Mouse (Mus musculus) adrenal gland, adult 8-10 months (tissue): ENCODE measurements at regions not wholly inside any gene's neighbourhood (a gene's known extent, or its start where the extent isn't known, plus 50 kb on each side); places are given as distances from the start of the nearest gene placed in this dataset.

Source experiments
- DNase-seq: peaks from one replicate; pipeline ENCODE4 v3.0.0; 2022

DNA sequence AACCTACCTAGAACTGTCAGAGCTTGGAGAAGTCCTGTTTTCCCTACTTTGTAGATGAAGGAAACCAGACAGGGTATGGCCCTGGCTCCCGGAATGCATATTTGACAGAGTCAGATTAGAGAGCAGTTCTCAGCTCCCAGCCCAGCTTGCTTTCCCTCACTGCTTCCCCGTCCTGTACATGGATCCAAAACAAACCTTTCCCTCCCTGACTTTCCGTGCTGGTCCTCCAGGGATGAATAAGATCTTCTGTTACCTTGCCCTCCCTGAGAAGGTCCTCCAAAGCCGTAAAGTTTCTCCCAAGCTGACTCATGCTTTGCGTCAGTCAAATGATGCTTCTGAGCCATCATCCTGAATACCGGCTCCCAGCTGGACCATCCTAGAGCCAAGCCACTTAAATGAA lies 160.2 kb upstream of the Jmjd1c start:
- no peak for DNase-seq

DNA sequence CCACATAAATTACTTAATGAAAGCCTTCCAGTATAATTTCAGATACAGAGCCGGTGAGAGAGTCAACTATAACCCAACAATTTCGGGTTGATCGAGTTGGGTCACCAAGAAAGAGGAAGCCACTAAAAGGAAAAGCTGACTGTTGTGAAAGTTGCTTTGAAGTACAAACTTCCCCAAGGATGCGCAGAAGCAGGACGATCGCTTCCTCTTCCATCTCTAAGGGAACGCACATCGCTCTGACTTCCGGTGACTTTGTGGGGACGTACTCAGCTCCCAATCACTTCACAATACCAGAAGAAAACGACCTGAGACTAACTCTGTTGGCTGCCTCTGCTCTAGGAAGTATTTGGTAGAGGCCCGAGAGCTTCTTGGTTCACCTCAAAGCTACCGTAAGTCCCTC lies 158.8 kb upstream of the Jmjd1c start:
- DNase-seq, result no peak

- DNase-seq, result no peak
Measured at GRCm38 (mm10) chr10:66940368-66940767, 155.6 kb upstream of the Jmjd1c start.

DNA sequence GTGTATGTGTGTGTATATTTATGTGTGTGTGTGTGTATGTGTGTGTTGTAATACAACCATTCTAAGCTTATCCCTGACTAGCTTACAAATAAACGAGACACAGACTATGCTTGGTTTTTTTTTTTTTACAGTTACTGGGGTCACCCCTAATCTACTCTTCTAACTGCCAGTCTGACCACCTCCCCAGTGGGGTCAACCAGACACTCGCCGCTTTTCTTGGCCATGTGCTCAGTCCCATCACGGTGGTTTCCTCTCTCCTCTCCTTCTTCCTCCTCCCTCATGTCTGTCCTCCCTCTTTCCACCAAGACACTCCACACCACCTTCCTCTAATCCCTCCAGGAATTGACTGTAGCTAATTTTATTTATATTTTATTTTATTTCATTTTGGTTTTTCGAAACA lies 155.0 kb upstream of the Jmjd1c start:
- DNase-seq, result no peak

GRCm38 (mm10) chr10:66941974-66942373 lies 154.0 kb upstream of the Jmjd1c start:
- no peak for DNase-seq

DNA sequence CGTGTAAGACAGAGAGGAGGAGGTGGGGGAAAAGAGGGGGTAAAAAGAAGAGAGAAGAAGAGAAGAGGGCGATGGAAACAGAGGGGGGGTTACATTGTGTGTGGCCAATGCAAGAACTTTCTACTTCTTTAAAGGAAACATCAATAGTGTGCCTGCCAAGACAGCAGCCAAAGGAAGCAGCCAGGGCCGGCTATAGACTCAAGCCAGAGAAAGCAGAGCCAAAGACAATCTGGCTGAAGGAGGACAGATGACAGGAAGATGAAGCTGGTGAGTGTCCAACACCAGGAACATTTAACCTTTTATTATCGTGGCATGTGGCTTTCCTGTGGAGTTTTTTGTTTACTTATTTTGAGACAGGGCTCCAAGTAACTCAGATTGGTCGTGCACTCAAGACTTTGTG lies 152.1 kb upstream of the Jmjd1c start:
- no peak for DNase-seq

GRCm38 (mm10) chr10:66946161-66946560 lies 149.8 kb upstream of the Jmjd1c start:
- no peak for DNase-seq

GRCm38 (mm10) chr10:66948329-66948728 lies 147.6 kb upstream of the Jmjd1c start:
- DNase-seq, result no peak

GRCm38 (mm10) chr10:66950441-66950840 lies 145.5 kb upstream of the Jmjd1c start:
- no peak for DNase-seq

- no peak for DNase-seq
Measured at GRCm38 (mm10) chr10:66951231-66951822, 144.6 kb upstream of the Jmjd1c start.

DNA sequence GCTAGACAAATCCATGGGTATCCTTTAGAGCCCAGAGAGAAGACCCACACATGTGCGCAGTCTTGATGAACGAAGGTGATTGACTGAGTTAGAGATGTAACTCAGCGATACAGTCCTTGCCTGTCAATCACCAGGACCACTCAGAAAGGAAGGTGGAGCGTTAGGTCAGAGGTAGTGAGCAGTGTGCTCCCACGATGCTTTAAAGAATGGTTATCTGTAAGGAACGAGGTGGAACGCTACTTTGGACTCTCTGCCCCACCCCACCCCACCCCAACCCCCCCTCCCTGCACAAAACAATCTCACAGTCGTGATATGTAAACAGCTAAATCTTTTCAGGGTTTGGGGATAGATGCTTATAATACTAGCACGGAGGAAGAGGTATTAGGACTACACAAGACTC lies 144.0 kb upstream of the Jmjd1c start:
- DNase-seq, result no peak

DNA sequence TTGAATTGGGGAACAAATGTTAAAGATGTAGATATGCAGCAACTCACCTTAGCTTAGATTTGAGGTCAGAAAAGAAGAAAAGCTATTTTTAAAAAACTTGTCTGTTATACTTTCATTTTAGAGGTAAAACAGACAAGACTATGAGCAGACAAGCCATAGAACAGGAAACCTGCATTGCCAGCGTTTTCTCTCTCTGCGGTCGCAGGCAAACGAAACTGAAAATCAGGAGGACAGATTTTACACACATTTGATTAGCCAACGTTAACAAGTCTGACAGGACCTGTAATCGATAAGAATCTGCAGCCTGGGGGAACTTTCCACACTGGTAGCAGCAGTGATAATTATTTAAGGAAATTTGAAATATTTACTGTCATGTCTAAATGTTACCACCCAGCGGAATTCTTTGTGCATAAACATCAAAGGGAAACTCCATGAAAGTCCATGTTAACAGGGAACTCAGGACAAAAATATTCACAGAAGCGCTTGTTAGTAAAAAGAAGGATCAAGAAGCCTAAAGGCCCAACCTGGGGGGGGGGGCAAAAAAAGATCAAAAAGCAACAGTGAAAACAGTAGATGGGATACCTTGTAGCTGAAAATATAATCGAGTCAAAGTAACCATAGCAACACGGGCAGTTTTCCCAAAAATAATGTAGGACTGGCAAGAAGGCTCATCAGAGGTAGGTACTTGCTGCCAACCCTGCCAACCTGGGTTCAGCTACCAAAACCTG lies 142.5 kb upstream of the Jmjd1c start:
- DNase-seq, result no peak

- DNase-seq, result no peak
Measured at GRCm38 (mm10) chr10:66953976-66954505, 141.9 kb upstream of the Jmjd1c start.

DNA sequence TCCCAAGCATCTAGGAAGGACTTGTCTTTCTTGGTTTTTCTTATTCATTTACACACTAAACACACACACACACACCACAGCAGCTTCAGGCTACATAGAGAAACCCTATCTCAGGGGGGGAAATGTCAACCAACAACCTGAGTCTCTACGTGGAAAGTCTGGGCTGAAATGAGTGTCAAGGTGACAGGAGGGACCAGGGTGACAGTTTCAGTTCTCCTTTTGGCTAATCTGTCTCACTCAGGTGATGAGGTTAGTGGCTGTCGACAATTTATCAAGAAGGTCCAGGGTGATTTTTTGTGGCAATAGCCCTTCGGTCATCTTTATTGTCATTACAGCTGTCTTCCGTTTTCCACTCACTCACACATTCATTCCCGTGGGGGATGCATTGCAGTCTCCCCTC lies 140.5 kb upstream of the Jmjd1c start:
- no peak for DNase-seq

DNA sequence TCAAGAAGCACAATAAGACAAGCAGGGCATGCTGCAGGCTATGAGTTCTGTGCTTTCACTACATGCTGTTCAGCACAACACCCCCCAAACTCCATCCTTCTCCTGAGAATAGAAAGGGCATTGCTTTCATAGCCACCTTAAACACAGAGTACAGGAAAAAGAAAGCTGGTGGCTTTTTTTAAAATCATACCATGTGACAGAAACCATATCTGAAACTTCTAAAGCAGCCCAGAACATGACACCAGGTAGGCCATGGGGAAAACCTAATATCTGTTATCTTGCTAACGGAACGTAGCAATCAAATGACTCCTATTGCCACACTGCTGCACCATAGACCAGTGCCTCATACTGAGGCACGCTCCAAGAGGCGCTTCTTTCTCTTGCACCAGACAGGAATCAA lies 139.3 kb upstream of the Jmjd1c start:
- DNase-seq, result no peak

DNA sequence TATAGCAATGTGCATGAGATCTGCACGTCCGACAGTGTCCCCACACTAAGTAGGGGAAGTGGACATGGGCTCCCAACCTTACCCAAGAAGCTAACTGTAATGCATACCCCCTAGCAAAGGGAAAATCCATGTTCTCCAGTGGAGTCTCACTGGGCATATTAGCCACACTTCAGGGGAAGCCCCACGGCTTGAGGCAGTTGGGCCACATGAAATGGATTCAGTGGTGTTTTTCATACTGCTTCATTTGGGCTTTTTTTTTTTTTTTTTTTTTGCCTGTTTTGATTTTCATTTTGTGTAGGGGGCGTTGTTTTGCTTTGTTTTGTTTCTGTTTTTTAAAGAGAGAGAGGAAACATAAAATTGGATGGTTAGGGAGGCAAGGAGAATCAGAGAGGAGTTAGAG lies 138.6 kb upstream of the Jmjd1c start:
- no peak for DNase-seq
